Mouse (Mus musculus) c-Kit-positive CD71-negative TER-119-negative erythroid progenitor cells, embryonic 14.5 days (primary cell): ENCODE data around the gene Tspan5.

Experiments
- DNase-seq: peaks from one replicate; pipeline ENCODE4 v3.0.0-alpha.2; 2013; ENCODE audit warnings: low read depth

The Tspan5 gene

GRCm38 (mm10) chr3:138744030-138744774, 2.2 kb downstream of the Tspan5 start:
- DNase-seq = no peak

- no peak for DNase-seq
Observed at GRCm38 (mm10) chr3:138745091-138745490, 3.1 kb downstream of the Tspan5 start.

GRCm38 (mm10) chr3:138745596-138745995, 3.6 kb downstream of the Tspan5 start:
- DNase-seq = no peak

GRCm38 (mm10) chr3:138746556-138746955, 4.6 kb downstream of the Tspan5 start:
- no peak for DNase-seq

GRCm38 (mm10) chr3:138747035-138747434, 5.0 kb downstream of the Tspan5 start:
- DNase-seq = no peak

- no peak for DNase-seq
Observed at GRCm38 (mm10) chr3:138747985-138748384, 6.0 kb downstream of the Tspan5 start.

- no peak for DNase-seq
Observed at GRCm38 (mm10) chr3:138749645-138750044, 7.7 kb downstream of the Tspan5 start.

GRCm38 (mm10) chr3:138751328-138751727, 9.3 kb downstream of the Tspan5 start:
- no peak for DNase-seq

- DNase-seq = no peak
Observed at GRCm38 (mm10) chr3:138752056-138752455, 10.1 kb downstream of the Tspan5 start.

GRCm38 (mm10) chr3:138752769-138753168, 10.8 kb downstream of the Tspan5 start:
- no peak for DNase-seq

GRCm38 (mm10) chr3:138753182-138753885, 11.3 kb downstream of the Tspan5 start:
- DNase-seq = no peak

- DNase-seq = no peak
Observed at GRCm38 (mm10) chr3:138754328-138754727, 12.3 kb downstream of the Tspan5 start.

- no peak for DNase-seq
Observed at GRCm38 (mm10) chr3:138757283-138757682, 15.3 kb downstream of the Tspan5 start.

- DNase-seq = no peak
Observed at GRCm38 (mm10) chr3:138759968-138760684, 18.1 kb downstream of the Tspan5 start.

- DNase-seq = no peak
Observed at GRCm38 (mm10) chr3:138760685-138761119, 18.7 kb downstream of the Tspan5 start.

- no peak for DNase-seq
Observed at GRCm38 (mm10) chr3:138761531-138761930, 19.5 kb downstream of the Tspan5 start.

GRCm38 (mm10) chr3:138763941-138764340, 21.9 kb downstream of the Tspan5 start:
- DNase-seq = no peak

- no peak for DNase-seq
Observed at GRCm38 (mm10) chr3:138764782-138765181, 22.8 kb downstream of the Tspan5 start.

GRCm38 (mm10) chr3:138767034-138767433, 25.0 kb downstream of the Tspan5 start:
- DNase-seq = no peak

GRCm38 (mm10) chr3:138768541-138769093, 26.6 kb downstream of the Tspan5 start:
- DNase-seq = no peak

- no peak for DNase-seq
Observed at GRCm38 (mm10) chr3:138770650-138771331, 28.8 kb downstream of the Tspan5 start.
